Mouse (Mus musculus) liver, embryonic 11.5 days (tissue): ENCODE results near the gene Klk10. TPM values are rescaled to one million over a fixed set of nuclear protein-coding genes. Genes with fewer than 3 reads are reported as not detected.

Experiments
- ATAC-seq: fragments of 200-750 bp; cut with Nextera tagmentation; replicated peaks from 2 replicates; pipeline ENCODE4 v1.8.0; 2017; ENCODE audit warnings: moderate number of reproducible peaks, mild to moderate bottlenecking, moderate TSS enrichment, moderate library complexity; ENCODE audit not compliant: low FRiP score
- DNase-seq: peaks from one replicate; pipeline ENCODE4 v3.0.0-alpha.2; 2017; ENCODE audit warnings: low spot score
- H3K27ac ChIP-seq: fragments of 300-500 bp; sonication (generic); 2 replicates; pipeline ENCODE4 v1.5.1; 2014; ENCODE audit warnings: mild to moderate bottlenecking, low read depth, low read length, control low read depth
- H3K27me3 ChIP-seq: fragments of 300-500 bp; sonication (generic); replicated peaks from 2 replicates; pipeline ENCODE4 v1.6.1; 2014; ENCODE audit warnings: low read length, mixed read lengths; ENCODE audit not compliant: control insufficient read depth, insufficient read depth
- H3K36me3 ChIP-seq: fragments of 300-500 bp; sonication (generic); 2 replicates; pipeline ENCODE4 v1.6.1; 2014; ENCODE audit warnings: mild to moderate bottlenecking, low read length, moderate library complexity, mixed read lengths; ENCODE audit not compliant: control insufficient read depth, insufficient read depth
- H3K4me1 ChIP-seq: fragments of 300-500 bp; sonication (generic); replicated peaks from 2 replicates; pipeline ENCODE4 v1.6.1; 2014; ENCODE audit warnings: low read length, mixed read lengths; ENCODE audit not compliant: control insufficient read depth, insufficient read depth
- H3K4me2 ChIP-seq: fragments of 300-500 bp; sonication (generic); 2 replicates; pipeline ENCODE4 v1.6.1; 2014; ENCODE audit warnings: mild to moderate bottlenecking, control low read depth, moderate library complexity
- H3K4me3 ChIP-seq: fragments of 300-500 bp; sonication (generic); 2 replicates; pipeline ENCODE4 v1.5.1; 2014; ENCODE audit warnings: low read depth, low read length, control low read depth
- H3K9ac ChIP-seq: fragments of 300-500 bp; sonication (generic); 2 replicates; pipeline ENCODE4 v1.6.1; 2014; ENCODE audit warnings: low read depth, low read length, control low read depth
- H3K9me3 ChIP-seq: fragments of 300-500 bp; sonication (generic); 2 replicates; pipeline ENCODE4 v1.6.1; 2016; ENCODE audit warnings: low read length, inconsistent platforms, mixed read lengths; ENCODE audit not compliant: control insufficient read depth
- WGBS: fragments of 180-500 bp; shearing (Covaris S2); extraction: QIAGEN DNeasy Blood & Tissue Kit; methylation state at CpG from one replicate; pipeline ENCODE4 v1.1.7; 2014; 5-methylcytosine and 5-hydroxymethylcytosine counted together
- polyA plus RNA-seq: library from polyadenylated mRNA; unstranded; fragments of >200 nt; fragmentation: Nextera tagmentation; extraction: Ambion mirVana; gene quantifications from 2 replicates; pipeline ENCODE4 v1.2.1, GENCODE M21; 2014

Gene Klk10
- polyA plus RNA-seq, 1 experiment from 2014 or later = not detected

DNA sequence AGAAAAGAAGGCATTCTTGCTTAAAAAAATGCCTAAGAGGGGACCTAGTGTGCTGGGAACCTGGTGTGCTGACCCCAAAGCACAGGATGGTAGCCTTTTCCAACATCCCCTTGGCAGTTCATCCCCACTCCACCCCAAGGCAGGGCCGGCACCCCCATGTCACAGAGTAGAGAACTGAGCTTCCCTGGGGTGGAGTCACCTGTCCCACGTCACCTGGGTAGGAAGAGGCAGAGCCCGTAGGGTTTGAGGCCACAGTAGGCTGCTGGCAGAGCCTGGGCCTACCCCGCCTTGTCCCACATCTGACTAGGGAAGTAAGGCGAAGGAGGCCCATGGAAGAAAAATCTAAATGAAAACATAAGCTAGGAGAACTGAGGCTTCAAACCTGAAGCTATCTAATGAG lies 6.5 kb upstream of the Klk10 start, which contains the start of gene Klk11:
TSS of gene Klk11 (plus strand) at position 241 of the 400 bp plus-strand sequence.
- DNase-seq = no peak
- WGBS = 91% methylated on average over 5 of the region's 5 CpGs

DNA sequence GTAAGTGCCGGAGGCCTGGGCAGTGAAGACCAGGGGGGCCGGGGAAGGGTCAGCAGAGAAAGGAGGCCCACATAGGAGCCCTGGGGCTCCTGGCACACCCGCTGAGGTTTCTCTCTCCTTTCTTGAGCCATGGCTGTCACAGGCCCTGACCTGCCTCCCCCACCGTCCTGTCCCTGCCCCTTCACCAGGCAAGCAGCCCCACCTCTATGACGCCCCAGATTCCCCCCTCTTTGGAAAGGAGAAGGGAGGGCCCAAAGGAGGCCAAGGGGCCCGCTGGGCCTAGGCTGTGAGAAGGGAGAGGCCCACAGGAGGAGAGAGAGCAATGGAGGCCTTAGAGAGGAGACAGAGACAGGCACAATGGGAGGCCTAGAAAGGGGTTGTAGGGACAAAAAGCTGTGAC lies 6.0 kb upstream of the Klk10 start:
- 56% methylated on average over 6 of the region's 6 CpGs for WGBS
- DNase-seq (no peak), ATAC-seq (no peak)
- no peak overlapping the region for H3K4me2 ChIP-seq
- H3K27ac ChIP-seq = no peak overlapping the region
- no peaks in the 10 kb centered on the region for H3K27me3 ChIP-seq
- no peaks in the 10 kb centered on the region for H3K9me3 ChIP-seq
- H3K4me1 ChIP-seq = no peaks in the 10 kb centered on the region
- H3K9ac ChIP-seq = no peak overlapping the region
- H3K36me3 ChIP-seq = no peaks in the 10 kb centered on the region
- no peak overlapping the region for H3K4me3 ChIP-seq

More for the DNA sequence above, 6.5 kb upstream of the Klk10 start, which contains the start of gene Klk11:
- no peak within 1 kb of the TSS for H3K9ac ChIP-seq
- no peak within 1 kb of the TSS for H3K27ac ChIP-seq
- H3K27me3 ChIP-seq = no peaks in the 10 kb centered on the region
- H3K4me3 ChIP-seq = no peak within 1 kb of the TSS
- no peaks in the 10 kb centered on the region for H3K9me3 ChIP-seq
- no peak for ATAC-seq
- no peaks in the 10 kb centered on the region for H3K36me3 ChIP-seq
- H3K4me2 ChIP-seq = no peak within 1 kb of the TSS
- no peaks in the 10 kb centered on the region for H3K4me1 ChIP-seq

DNA sequence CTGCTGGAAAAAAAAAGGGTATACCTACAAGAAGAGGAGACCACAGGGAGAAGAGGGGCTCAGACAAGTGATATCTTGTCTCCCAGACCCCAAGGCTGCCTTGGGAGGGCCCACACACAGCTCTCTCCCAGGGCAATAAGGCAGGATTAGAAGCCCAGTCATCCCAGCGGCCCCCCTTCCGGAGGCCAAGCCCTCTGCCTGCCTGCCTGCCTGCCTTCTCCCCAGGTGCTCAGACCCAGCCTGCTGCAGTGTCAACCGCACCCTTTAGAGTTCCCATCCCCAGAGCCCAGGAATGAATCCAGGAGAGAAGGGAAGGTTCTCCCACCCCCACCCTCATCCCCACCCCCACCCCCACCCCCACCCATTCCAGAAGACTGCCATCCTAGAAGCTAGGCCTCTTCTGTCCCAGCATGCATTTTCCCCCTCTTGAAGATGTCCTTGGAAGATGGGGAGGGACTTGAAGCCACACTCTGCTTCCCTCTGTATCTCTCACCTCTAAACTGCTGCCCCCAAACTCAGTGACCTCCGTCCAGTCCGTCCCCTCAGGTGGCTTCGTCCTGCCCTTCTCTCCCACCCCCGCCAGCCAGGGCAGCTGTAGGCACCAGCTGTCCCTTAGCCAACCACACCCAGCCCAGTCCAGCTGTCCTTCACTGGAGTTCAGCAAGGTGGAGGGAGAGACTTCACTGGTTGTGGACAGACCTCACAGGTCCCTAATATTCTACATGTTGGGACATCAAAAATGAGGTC lies 5.4 kb upstream of the Klk10 start:
- no peak overlapping the region for H3K9ac ChIP-seq
- no peak for ATAC-seq

DNA sequence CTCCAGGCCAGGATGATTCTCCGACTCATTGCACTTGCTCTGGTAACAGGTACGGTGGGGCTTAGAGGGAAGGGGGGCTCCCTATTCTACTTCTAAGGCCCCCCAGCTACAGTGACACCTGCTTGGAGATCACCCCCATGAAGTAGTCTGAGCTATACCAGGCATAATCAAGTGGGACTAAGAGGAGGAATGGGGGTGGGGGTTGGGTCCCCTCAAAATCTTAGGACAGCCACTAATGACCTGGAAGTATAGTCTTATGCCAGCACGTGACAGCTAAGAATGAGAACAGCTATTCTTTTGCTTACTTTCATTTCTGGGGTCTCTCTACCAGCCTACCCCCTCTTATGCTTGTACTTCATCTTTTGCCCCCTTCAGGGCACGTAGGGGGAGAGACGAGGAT lies 4.3 kb upstream of the Klk10 start:
- ATAC-seq = no peak
- Histone ChIP-seq H3K4me1 (no peaks in the 10 kb centered on the region), H3K27me3 (no peaks in the 10 kb centered on the region), H3K4me2 (no peak overlapping the region), H3K27ac (no peak overlapping the region), H3K36me3 (no peaks in the 10 kb centered on the region), H3K9me3 (no peaks in the 10 kb centered on the region), H3K9ac (no peak overlapping the region), H3K4me3 (no peak overlapping the region)
- 79% methylated on average over 5 of the region's 5 CpGs for WGBS
- DNase-seq = no peak

More for the DNA sequence above, 5.4 kb upstream of the Klk10 start:
- no peak overlapping the region for H3K4me2 ChIP-seq
- no peak for DNase-seq
- 63% methylated on average over 7 of the region's 7 CpGs for WGBS
- H3K4me1 ChIP-seq = no peaks in the 10 kb centered on the region
- no peak overlapping the region for H3K4me3 ChIP-seq
- H3K27me3 ChIP-seq = no peaks in the 10 kb centered on the region
- H3K36me3 ChIP-seq = no peaks in the 10 kb centered on the region
- H3K9me3 ChIP-seq = no peaks in the 10 kb centered on the region
- H3K27ac ChIP-seq = no peak overlapping the region

DNA sequence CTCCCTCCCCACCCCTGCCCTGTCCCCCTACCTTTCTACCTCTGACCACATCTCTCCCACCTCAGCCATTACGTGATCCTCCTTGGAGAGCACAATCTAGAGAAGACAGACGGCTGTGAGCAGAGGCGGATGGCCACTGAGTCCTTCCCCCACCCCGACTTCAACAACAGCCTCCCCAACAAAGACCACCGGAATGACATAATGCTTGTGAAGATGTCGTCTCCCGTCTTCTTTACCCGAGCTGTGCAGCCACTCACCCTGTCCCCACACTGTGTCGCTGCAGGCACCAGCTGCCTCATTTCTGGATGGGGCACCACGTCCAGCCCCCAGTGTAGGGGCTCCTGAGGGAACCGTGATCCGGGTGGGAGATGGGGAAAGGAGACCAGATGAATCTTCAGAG lies 3.4 kb upstream of the Klk10 start:
- no peaks in the 10 kb centered on the region for H3K4me1 ChIP-seq
- no peaks in the 10 kb centered on the region for H3K36me3 ChIP-seq
- H3K9me3 ChIP-seq = no peaks in the 10 kb centered on the region
- no peak overlapping the region for H3K4me2 ChIP-seq
- DNase-seq (no peak), ATAC-seq (no peak)
- no peak overlapping the region for H3K27ac ChIP-seq
- H3K27me3 ChIP-seq = no peaks in the 10 kb centered on the region
- no peak overlapping the region for H3K9ac ChIP-seq
- H3K4me3 ChIP-seq = no peak overlapping the region
- 78% methylated on average over 12 of the region's 12 CpGs for WGBS

DNA sequence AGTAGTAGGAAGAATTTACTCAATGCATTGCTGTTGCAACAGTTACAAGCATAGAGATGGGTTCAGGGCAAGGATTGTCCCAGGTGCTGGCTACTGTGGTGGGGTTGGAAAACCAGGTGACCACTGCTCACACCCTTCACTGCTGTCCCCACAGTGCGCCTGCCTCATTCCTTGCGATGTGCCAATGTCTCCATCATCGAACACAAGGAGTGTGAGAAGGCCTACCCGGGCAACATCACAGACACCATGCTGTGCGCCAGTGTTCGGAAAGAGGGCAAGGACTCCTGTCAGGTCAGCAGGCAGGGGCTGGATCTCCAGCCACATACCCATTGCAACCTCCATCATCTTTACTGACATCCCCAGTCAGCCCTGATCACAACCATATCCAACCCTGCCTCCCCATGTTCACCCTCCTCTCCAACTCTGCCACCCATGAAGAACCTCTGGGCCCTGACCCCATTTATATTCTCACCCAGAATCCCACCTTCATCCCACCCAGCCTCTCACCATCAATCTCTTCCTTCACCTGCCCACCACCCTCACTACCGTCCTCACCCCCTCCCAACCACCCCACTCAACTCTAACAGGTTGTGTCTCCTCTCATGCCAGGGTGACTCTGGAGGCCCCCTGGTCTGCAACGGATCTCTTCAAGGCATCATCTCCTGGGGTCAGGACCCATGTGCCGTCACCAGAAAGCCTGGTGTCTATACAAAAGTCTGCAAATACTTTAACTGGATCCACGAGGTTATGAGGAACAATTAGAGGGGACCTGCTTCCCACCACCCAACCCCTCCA lies 2.5 kb upstream of the Klk10 start:
- no peaks in the 10 kb centered on the region for H3K9me3 ChIP-seq
- no peak overlapping the region for H3K27ac ChIP-seq
- no peak overlapping the region for H3K4me3 ChIP-seq
- ATAC-seq (no peak), DNase-seq (no peak)
- no peak overlapping the region for H3K9ac ChIP-seq
- H3K27me3 ChIP-seq = peaks cover 5% of the 10 kb centered on the region
- no peaks in the 10 kb centered on the region for H3K4me1 ChIP-seq
- no peak overlapping the region for H3K4me2 ChIP-seq
- H3K36me3 ChIP-seq = no peaks in the 10 kb centered on the region
- 82% methylated on average over 10 of the region's 10 CpGs for WGBS

DNA sequence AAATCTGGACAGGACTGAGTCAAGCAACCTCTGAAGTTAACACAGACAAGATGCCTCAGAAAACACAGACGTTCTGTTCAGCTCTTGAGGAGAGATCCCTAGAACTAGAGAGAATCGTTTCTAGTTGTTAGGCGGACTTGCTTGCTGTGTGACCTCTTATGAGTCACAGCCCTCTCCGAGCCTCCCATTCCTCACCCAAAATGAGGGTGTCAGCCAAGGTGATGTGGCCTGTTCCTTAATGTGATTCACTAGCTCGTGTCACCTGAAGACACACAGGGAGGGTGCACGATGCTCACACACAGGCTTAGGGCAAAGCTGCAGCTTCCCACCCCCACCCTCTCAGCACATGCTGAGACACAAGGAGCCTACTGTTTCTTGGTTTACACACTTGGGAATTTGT lies 594 bp upstream of the Klk10 start:
- Histone ChIP-seq H3K9me3 (no peaks in the 10 kb centered on the region), H3K4me1 (no peaks in the 10 kb centered on the region), H3K36me3 (no peaks in the 10 kb centered on the region), H3K4me2 (no peak overlapping the region), H3K9ac (no peak overlapping the region), H3K4me3 (no peak overlapping the region), H3K27me3 (peaks cover 8% of the 10 kb centered on the region), H3K27ac (no peak overlapping the region)
- ATAC-seq (no peak), DNase-seq (no peak)
- WGBS = 58% methylated on average over 6 of the region's 6 CpGs

DNA sequence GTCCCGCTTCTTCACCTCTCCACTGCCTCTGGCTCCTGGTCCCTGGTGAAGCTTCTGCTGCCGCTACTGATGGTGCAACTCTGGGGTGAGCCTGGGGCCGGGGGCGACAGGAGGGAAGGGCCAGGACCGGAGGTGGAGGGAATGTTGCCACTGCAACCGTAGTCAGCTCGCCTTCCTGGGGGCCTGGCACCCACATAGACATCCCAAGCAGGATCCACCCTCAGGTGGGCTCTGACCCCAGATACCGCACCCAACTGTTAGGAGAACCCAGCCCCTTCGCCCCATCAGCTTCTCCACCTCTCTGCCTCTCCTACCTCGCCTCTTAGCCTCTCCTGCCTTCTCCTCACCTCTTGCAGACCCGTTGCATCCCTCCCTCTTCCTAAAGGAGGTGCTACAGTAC lies 706 bp downstream of the Klk10 start:
- no peaks in the 10 kb centered on the region for H3K9me3 ChIP-seq
- DNase-seq (no peak), ATAC-seq (no peak)
- H3K9ac ChIP-seq = no peak overlapping the region
- no peaks in the 10 kb centered on the region for H3K36me3 ChIP-seq
- H3K4me2 ChIP-seq = no peak overlapping the region
- H3K27me3 ChIP-seq = peaks cover 8% of the 10 kb centered on the region
- WGBS = 82% methylated on average over 11 of the region's 11 CpGs
- H3K4me3 ChIP-seq = no peak overlapping the region
- H3K27ac ChIP-seq = no peak overlapping the region
- H3K4me1 ChIP-seq = no peaks in the 10 kb centered on the region
